ENCODE assay signal across 8 mouse cellular contexts in genomic region chr16:35541117-35541641, GRCm38 (mm10). TPM values are rescaled to one million over a fixed set of nuclear protein-coding genes. Genes with fewer than 3 reads are reported as not detected.
DNase-seq lines count a peak whose midpoint lies in the region; ATAC-seq and TF ChIP-seq lines count a peak whose summit lies in the region.

TSS of gene Sema5b (plus strand) at chr16:35541145.

- peaks cover 97% of the 10 kb centered on the region for H3K27me3 ChIP-seq in E14TG2a.4 (ENCODE audit: insufficient read depth, low read length)
- peaks cover 6% of the 10 kb centered on the region; the same call in 1 of the 2 replicates for H3K27me3 ChIP-seq in forebrain, embryonic 11.5 days (ENCODE audit: control insufficient read depth, insufficient read depth, low read length)
- peaks cover 52% of the 10 kb centered on the region for H3K27me3 ChIP-seq in hindbrain, embryonic 10.5 days (ENCODE audit: insufficient read depth, poor library complexity, severe bottlenecking)
- H3K27me3 ChIP-seq in lung, postnatal 0 days (replicated peaks; ENCODE audit: insufficient read depth, low read length), result peaks cover 36% of the 10 kb centered on the region

- H3K36me3 ChIP-seq in E14TG2a.4 (ENCODE audit: insufficient read depth, low read length), result no peaks in the 10 kb centered on the region
- H3K36me3 ChIP-seq in forebrain, embryonic 11.5 days (ENCODE audit: control insufficient read depth, insufficient read depth, low read length), result no peaks in the 10 kb centered on the region
- H3K36me3 ChIP-seq in hindbrain, embryonic 10.5 days, result peaks cover 25% of the 10 kb centered on the region
- no peaks in the 10 kb centered on the region for H3K36me3 ChIP-seq in lung, postnatal 0 days (ENCODE audit: insufficient read depth, low read length)

- H3K9ac ChIP-seq in forebrain, embryonic 11.5 days (ENCODE audit: low read length), result peak within 1 kb of the TSS; percentile 98
- no peak within 1 kb of the TSS for H3K9ac ChIP-seq in lung, postnatal 0 days (replicated peaks; ENCODE audit: low read depth)

- H3K4me3 ChIP-seq in E14TG2a.4 (replicated peaks; ENCODE audit: low read length), result peak within 1 kb of the TSS; percentile 85
- peak within 1 kb of the TSS; percentile 91 for H3K4me3 ChIP-seq in forebrain, embryonic 11.5 days (ENCODE audit: low read depth, low read length)
- peak within 1 kb of the TSS; percentile 87 for H3K4me3 ChIP-seq in hindbrain, embryonic 10.5 days
- H3K4me3 ChIP-seq in lung, postnatal 0 days (ENCODE audit: low read depth, low read length), result peak within 1 kb of the TSS; percentile 45

- peak within 1 kb of the TSS; percentile 78 for H3K4me2 ChIP-seq in forebrain, embryonic 11.5 days (ENCODE audit: low read depth, low read length, severe bottlenecking)
- peak within 1 kb of the TSS; percentile 84 for H3K4me2 ChIP-seq in lung, postnatal 0 days (replicated peaks; ENCODE audit: low read depth, low read length)

- peak within 1 kb of the TSS; percentile 84 for H3K27ac ChIP-seq in forebrain, embryonic 11.5 days (ENCODE audit: low read depth, low read length)
- peak within 1 kb of the TSS; percentile 98 for H3K27ac ChIP-seq in hindbrain, embryonic 10.5 days
- no peak within 1 kb of the TSS for H3K27ac ChIP-seq in lung, postnatal 0 days (ENCODE audit: low read length)

- no peak for TF ChIP-seq EP300 in lung, postnatal 0 days (IDR thresholded peaks at IDR 0.05)

- WGBS in forebrain, embryonic 11.5 days, result under 1% methylated on average over 48 of the region's 54 CpGs
- WGBS in hindbrain, embryonic 10.5 days, result under 1% methylated on average over 54 of the region's 54 CpGs
- 5% methylated on average over 33 of the region's 54 CpGs for WGBS in lung, postnatal 0 days

- H3K4me1 ChIP-seq in E14TG2a.4 (replicated peaks; ENCODE audit: low read depth, low read length), result peaks cover 35% of the 10 kb centered on the region
- H3K4me1 ChIP-seq in forebrain, embryonic 11.5 days (replicated peaks; ENCODE audit: control insufficient read depth, insufficient read depth, low read length), result peaks cover 9% of the 10 kb centered on the region
- peaks cover 42% of the 10 kb centered on the region for H3K4me1 ChIP-seq in hindbrain, embryonic 10.5 days (replicated peaks)
- peaks cover 4% of the 10 kb centered on the region for H3K4me1 ChIP-seq in lung, postnatal 0 days (ENCODE audit: insufficient read depth, low read depth, low read length)

- H3K9me3 ChIP-seq in E14TG2a.4 (ENCODE audit: low read length), result peaks cover 9% of the 10 kb centered on the region
- H3K9me3 ChIP-seq in forebrain, embryonic 11.5 days (ENCODE audit: control insufficient read depth, low read length), result no peaks in the 10 kb centered on the region
- no peaks in the 10 kb centered on the region for H3K9me3 ChIP-seq in hindbrain, embryonic 10.5 days
- H3K9me3 ChIP-seq in lung, postnatal 0 days (ENCODE audit: low read length), result no peaks in the 10 kb centered on the region

- peak; percentile 86 for ATAC-seq in forebrain, embryonic 11.5 days (replicated peaks; ENCODE audit: low FRiP score)
- ATAC-seq in lung, postnatal 0 days, result peak; percentile 60

- DNase-seq in adrenal gland, postnatal 4 days (ENCODE audit: low spot score in 2 of 2), result peak in 1 of 2 experiments; percentile 11
- DNase-seq in forebrain, embryonic 11.5 days (ENCODE audit: low spot score), result peak; percentile 94
- peak; percentile 89 for DNase-seq in hindbrain, embryonic 10.5 days (ENCODE audit: low spot score)
- DNase-seq in layer of hippocampus, adult 9-11 months, result peak; percentile 13
- peak; percentile 33 for DNase-seq in lung, postnatal 0 days (ENCODE audit: low spot score)
- peak; percentile 75 to 83 for DNase-seq in right cerebral cortex, postnatal 10 days (ENCODE audit: low spot score in 2 of 2)
- no peak for DNase-seq in spleen, adult 12 weeks (ENCODE audit: low spot score)

- TF ChIP-seq CTCF in E14TG2a.4 (conservative IDR thresholded peaks at IDR 0.05; ENCODE audit: low read length), result no peak
- peak; percentile 63; the same call in 1 of the 2 replicates for TF ChIP-seq CTCF in lung, postnatal 0 days (IDR thresholded peaks at IDR 0.05)

RNA-seq across cellular contexts. Expression of gene Sema5b, which starts in this region (rescaled TPM):
- total RNA-seq in adrenal gland, postnatal 4 days (2021), result 10 to 100 TPM; 11.1 to 11.7 TPM
- 58.0 and 62.6 TPM in 2 replicates for polyA plus RNA-seq in forebrain, embryonic 11.5 days (2014; fragmentation: Nextera tagmentation; extraction: Ambion mirVana)
- polyA plus RNA-seq in hindbrain, embryonic 10.5 days (2016; fragmentation: Nextera tagmentation; extraction: Ambion mirVana), result 45.7 and 57.8 TPM in 2 replicates
- polyA plus RNA-seq in lung, postnatal 0 days (2015; fragmentation: Nextera tagmentation; extraction: Ambion mirVana), result 0.60 and 0.92 TPM in 2 replicates

Comparison
In these comparisons a context has a peak if more than half of its experiments do, and no peak if none do; other contexts are left out.
1. RNA of gene Sema5b (polyA plus RNA-seq): 58.0 to 62.6 TPM in forebrain, embryonic 11.5 days and 45.7 to 57.8 TPM in hindbrain, embryonic 10.5 days; 0.60 to 0.92 TPM in lung, postnatal 0 days; every median in the first group is over 10 times any median in the second.
2. Peak in DNase-seq, ATAC-seq, H3K4me3 ChIP-seq and H3K4me2 ChIP-seq in lung, postnatal 0 days; RNA of the gene not detected or under 1 TPM.
3. Peak in every context shown above with its lines, with median percentiles within 50 percentile points of each other: H3K4me3 ChIP-seq.